Mouse (Mus musculus) kidney, adult 2 months (tissue): ENCODE measurements around the gene Tesmin.
A peak's percentile ranks its signal among the peaks of the same experiment; 100 is the strongest.

Source experiments
- CTCF ChIP-seq: fragments of 200-500 bp; conservative IDR thresholded peaks from 2 replicates; pipeline ENCODE4 v1.5.1; 2011; ENCODE audit warnings: low read depth, mild to moderate bottlenecking, control low read depth, low read length, moderate library complexity, mixed read lengths; ENCODE audit not compliant: insufficient read depth, insufficient read length
- POLR2A ChIP-seq: fragments of 200-500 bp; IDR thresholded peaks from one replicate; pipeline ENCODE4 v1.6.1; 2011; ENCODE audit warnings: low read depth, low read length, control low read depth

GRCm38 (mm10) chr19:3355096-3355495, 33.6 kb upstream of the Tesmin start:
- TF ChIP-seq POLR2A = no peak
- peak; percentile 45 for TF ChIP-seq CTCF
